Mouse (Mus musculus) ES-E14 (cell line): ENCODE data around the gene Rel. TPM values are rescaled to one million over a fixed set of nuclear protein-coding genes. Genes with fewer than 3 reads are reported as not detected.

Experiments
- DNase-seq: peaks from one replicate; pipeline ENCODE4 v3.0.0-alpha.2; 2013; ENCODE audit warnings: low read depth, low spot score
- H3K27ac ChIP-seq: 2 replicates; pipeline ENCODE4 v1.5.1; 2012; ENCODE audit warnings: low read depth, mild to moderate bottlenecking, low read length, moderate library complexity, mixed read lengths; ENCODE audit not compliant: poor library complexity, insufficient read depth, severe bottlenecking
- H3K36me3 ChIP-seq: 2 replicates; pipeline ENCODE4 v1.6.1; 2012; ENCODE audit warnings: mild to moderate bottlenecking, low read length, moderate library complexity, mixed read lengths; ENCODE audit not compliant: control insufficient read depth, poor library complexity, insufficient read depth, severe bottlenecking
- H3K4me1 ChIP-seq, 2 experiments: fragments of 150-350 bp in 1 of 2; sonication (generic) in 1 of 2; 2 replicates each; pipeline ENCODE4 v1.6.1; 2012; ENCODE audit warnings: low read length in 2 of 2, mild to moderate bottlenecking in 1 of 2, mixed read lengths in 1 of 2; ENCODE audit not compliant: control insufficient read depth in 2 of 2, insufficient read depth in 2 of 2, poor library complexity in 1 of 2
- H3K4me3 ChIP-seq, 2 experiments: fragments of 150-350 bp in 1 of 2; sonication (generic) in 1 of 2; 2 replicates each; pipeline ENCODE4 v1.5.1; 2012; ENCODE audit warnings: low read length in 2 of 2, low read depth in 1 of 2, mild to moderate bottlenecking in 1 of 2, mixed read lengths in 1 of 2; ENCODE audit not compliant: insufficient read depth in 1 of 2, poor library complexity in 1 of 2, severe bottlenecking in 1 of 2
- H3K9ac ChIP-seq: 2 replicates; pipeline ENCODE4 v1.6.1; 2012; ENCODE audit warnings: low read depth, mild to moderate bottlenecking, low read length, mixed read lengths; ENCODE audit not compliant: poor library complexity, insufficient read depth, severe bottlenecking
- H3K9me3 ChIP-seq: fragments of 150-350 bp; sonication (generic); 2 replicates; pipeline ENCODE4 v1.6.1; 2012; ENCODE audit warnings: low read depth, mild to moderate bottlenecking, low read length; ENCODE audit not compliant: control insufficient read depth, insufficient read depth
- CHD2 ChIP-seq: IDR thresholded peaks from 2 replicates; pipeline ENCODE4 v1.6.1; 2014; ENCODE audit warnings: mild to moderate bottlenecking, low read depth, low read length, inconsistent platforms
- HCFC1 ChIP-seq: IDR thresholded peaks from 2 replicates; pipeline ENCODE4 v1.6.1; 2012; ENCODE audit warnings: low read length, inconsistent platforms, borderline replicate concordance; ENCODE audit not compliant: insufficient read depth
- MAFK ChIP-seq: IDR thresholded peaks from 2 replicates; pipeline ENCODE4 v1.6.1; 2014; ENCODE audit warnings: mild to moderate bottlenecking, low read depth, low read length, inconsistent platforms; ENCODE audit not compliant: insufficient read depth
- ZC3H11A ChIP-seq: IDR thresholded peaks from 2 replicates; pipeline ENCODE4 v1.6.1; 2012; ENCODE audit warnings: low read depth, mild to moderate bottlenecking, inconsistent platforms, low read length, borderline replicate concordance
- ZNF384 ChIP-seq: IDR thresholded peaks from 2 replicates; pipeline ENCODE4 v1.6.1; 2012; ENCODE audit warnings: low read depth, low read length, inconsistent platforms
- in situ Hi-C, 2 experiments: fragments of 600-800 bp; cut with MboI; formaldehyde crosslinking; loops; one replicate each; pipeline ENCODE4 v1.15.1; 2025; ENCODE audit warnings: low sequenced_read_pairs in 2 of 2, inconsistent platforms in 1 of 2; ENCODE audit not compliant: unreplicated experiment in 2 of 2
- total RNA-seq: library from RNA; depleted of rRNA; stranded (reverse); fragments of 300-350 nt; gene quantifications from 2 replicates; pipeline ENCODE4 v1.2.3, GENCODE M21; 2012

Gene Rel
- total RNA-seq, 1 experiment: 0.71 TPM

- DNase-seq: no peak
- H3K9ac ChIP-seq: no peak overlapping the region
- no peaks in the 10 kb centered on the region for H3K9me3 ChIP-seq
- H3K27ac ChIP-seq: no peak overlapping the region
- in situ Hi-C loops: no loop called here
- no peak for TF ChIP-seq CHD2
- no peak for TF ChIP-seq ZNF384
- peaks cover 17% of the 10 kb centered on the region for H3K36me3 ChIP-seq
- no peak overlapping the region for H3K4me3 ChIP-seq
- H3K4me1 ChIP-seq: peaks cover 2 to 12% of the 10 kb centered on the region in 2 experiments; a peak in 1 of 4 replicates
Measured at GRCm38 (mm10) chr11:23719825-23720224, 50.9 kb downstream of the Rel start.

- no peak for DNase-seq
- Histone ChIP-seq H3K36me3 (peaks cover 17% of the 10 kb centered on the region), H3K9me3 (no peaks in the 10 kb centered on the region), H3K4me1 (peaks cover 2 to 12% of the 10 kb centered on the region in 2 experiments; a peak in 1 of 4 replicates), H3K9ac (no peak overlapping the region), H3K4me3 (no peak overlapping the region), H3K27ac (no peak overlapping the region)
- TF ChIP-seq ZNF384 (no peak), ZC3H11A (no peak), HCFC1 (no peak)
- in situ Hi-C loops: no loop called here
Measured at GRCm38 (mm10) chr11:23718856-23719255, 51.9 kb downstream of the Rel start.

GRCm38 (mm10) chr11:23712299-23712698 is 58.5 kb downstream of the Rel start:
- Histone ChIP-seq H3K9me3 (no peaks in the 10 kb centered on the region), H3K4me1 (no peaks in the 10 kb centered on the region), H3K36me3 (peaks cover 40% of the 10 kb centered on the region), H3K9ac (no peak overlapping the region), H3K4me3 (no peak overlapping the region), H3K27ac (no peak overlapping the region)
- TF ChIP-seq ZC3H11A (no peak), MAFK (no peak), HCFC1 (no peak), CHD2 (no peak), ZNF384 (no peak)
- DNase-seq: no peak
- in situ Hi-C loops: no loop called here

GRCm38 (mm10) chr11:23704604-23705294 is 66.0 kb downstream of the Rel start:
- Histone ChIP-seq H3K36me3 (peaks cover 15% of the 10 kb centered on the region), H3K4me1 (no peaks in the 10 kb centered on the region; a peak in 1 of 4 replicates), H3K4me3 (no peak overlapping the region), H3K9me3 (no peaks in the 10 kb centered on the region), H3K27ac (no peak overlapping the region), H3K9ac (no peak overlapping the region)
- in situ Hi-C loops: no loop called here
- no peak for TF ChIP-seq ZC3H11A
- TF ChIP-seq CHD2: no peak
- no peak for TF ChIP-seq ZNF384
- no peak for TF ChIP-seq HCFC1
- TF ChIP-seq MAFK: no peak
- DNase-seq: no peak

- H3K27ac ChIP-seq: no peak overlapping the region
- DNase-seq: no peak
- no peaks in the 10 kb centered on the region; the same call in none of the 2 replicates for H3K36me3 ChIP-seq
- H3K4me1 ChIP-seq: peaks cover 0 to 7% of the 10 kb centered on the region in 2 experiments; a peak in 2 of 4 replicates
- H3K4me3 ChIP-seq: no peak overlapping the region
- in situ Hi-C loops: no loop called here
- H3K9me3 ChIP-seq: no peaks in the 10 kb centered on the region
- TF ChIP-seq HCFC1: no peak
- no peak for TF ChIP-seq ZC3H11A
- TF ChIP-seq MAFK: no peak
- TF ChIP-seq ZNF384: no peak
- no peak for TF ChIP-seq CHD2
- no peak overlapping the region for H3K9ac ChIP-seq
Measured at GRCm38 (mm10) chr11:23701831-23702230, 68.9 kb downstream of the Rel start.
